Mouse (Mus musculus): ENCODE measurements around the gene Zfp597. TPM values are rescaled to one million over a fixed set of nuclear protein-coding genes. Genes with fewer than 3 reads are reported as not detected.

Gene Zfp597
- total RNA-seq, 2 experiments from 2014 or later, result 3.7 to 9.8 TPM

Other genes with a start within 250 kb of the Zfp597 start
- gene Mefv, start 166.5 kb downstream of the Zfp597 start, total RNA-seq (2015; ENCODE audit: low replicate concordance), result 1.9 and 4.2 TPM in 2 replicates
- 8.4 and 12.0 TPM in 2 replicates for gene Mefv, start 166.5 kb downstream of the Zfp597 start, total RNA-seq (2017; ENCODE audit: low replicate concordance)
- 5.4 and 7.5 TPM in 2 replicates for gene Zfp263, start 140.5 kb downstream of the Zfp597 start, total RNA-seq (2015; ENCODE audit: low replicate concordance)
- 5.6 and 6.5 TPM in 2 replicates for gene Zfp263, start 140.5 kb downstream of the Zfp597 start, total RNA-seq (2017; ENCODE audit: low replicate concordance)
- not detected in 2 replicates for gene Olfr15, start 53.7 kb downstream of the Zfp597 start, total RNA-seq (2015; ENCODE audit: low replicate concordance)
- gene Olfr15, start 53.7 kb downstream of the Zfp597 start, total RNA-seq (2017; ENCODE audit: low replicate concordance), result 0.43 TPM in 1 of 2 replicates, not detected in the other
- gene Zfp174, start 37.3 kb downstream of the Zfp597 start, total RNA-seq (2015; ENCODE audit: low replicate concordance), result 0.21 TPM in 1 of 2 replicates, not detected in the other
- gene Zfp174, start 37.3 kb downstream of the Zfp597 start, total RNA-seq (2017; ENCODE audit: low replicate concordance), result 0.28 TPM in 1 of 2 replicates, not detected in the other
- gene Naa60, start 12.2 kb downstream of the Zfp597 start, total RNA-seq (2015; ENCODE audit: low replicate concordance), result 28.0 and 33.8 TPM in 2 replicates
- 22.7 and 25.8 TPM in 2 replicates for gene Naa60, start 12.2 kb downstream of the Zfp597 start, total RNA-seq (2017; ENCODE audit: low replicate concordance)
- not detected in 2 replicates for gene Gm20695, start 87 bp upstream of the Zfp597 start, total RNA-seq (2015; ENCODE audit: low replicate concordance)
- 0.68 TPM in 1 of 2 replicates, not detected in the other for gene Gm20695, start 87 bp upstream of the Zfp597 start, total RNA-seq (2017; ENCODE audit: low replicate concordance)
- gene 1700037C18Rik, start 24.1 kb upstream of the Zfp597 start, total RNA-seq (2015; ENCODE audit: low replicate concordance), result not detected in 2 replicates
- not detected in 2 replicates for gene 1700037C18Rik, start 24.1 kb upstream of the Zfp597 start, total RNA-seq (2017; ENCODE audit: low replicate concordance)
- gene Cluap1, start 24.2 kb upstream of the Zfp597 start, total RNA-seq (2015; ENCODE audit: low replicate concordance), result 4.4 and 4.8 TPM in 2 replicates
- 3.6 and 7.0 TPM in 2 replicates for gene Cluap1, start 24.2 kb upstream of the Zfp597 start, total RNA-seq (2017; ENCODE audit: low replicate concordance)
- gene Nlrc3, start 92.1 kb upstream of the Zfp597 start, total RNA-seq (2015; ENCODE audit: low replicate concordance), result 0.42 TPM in 1 of 2 replicates, not detected in the other
- gene Nlrc3, start 92.1 kb upstream of the Zfp597 start, total RNA-seq (2017; ENCODE audit: low replicate concordance), result 0.56 TPM in 1 of 2 replicates, not detected in the other
- gene Slx4, start 119.2 kb upstream of the Zfp597 start, total RNA-seq (2015; ENCODE audit: low replicate concordance), result 16.7 and 28.2 TPM in 2 replicates
- 14.1 and 17.3 TPM in 2 replicates for gene Slx4, start 119.2 kb upstream of the Zfp597 start, total RNA-seq (2017; ENCODE audit: low replicate concordance)
- gene Dnase1, start 152.4 kb upstream of the Zfp597 start, total RNA-seq (2015; ENCODE audit: low replicate concordance), result not detected in 2 replicates
- not detected in 2 replicates for gene Dnase1, start 152.4 kb upstream of the Zfp597 start, total RNA-seq (2017; ENCODE audit: low replicate concordance)
- gene Trap1, start 193.3 kb upstream of the Zfp597 start, total RNA-seq (2015; ENCODE audit: low replicate concordance), result 14.6 and 15.0 TPM in 2 replicates
- 13.5 and 17.7 TPM in 2 replicates for gene Trap1, start 193.3 kb upstream of the Zfp597 start, total RNA-seq (2017; ENCODE audit: low replicate concordance)